Mouse (Mus musculus) liver, embryonic 13.5 days (tissue): ENCODE data around the gene Birc7. TPM values are rescaled to one million over a fixed set of nuclear protein-coding genes. Genes with fewer than 3 reads are reported as not detected.

Experiments
- ATAC-seq: fragments of 200-750 bp; cut with Nextera tagmentation; 2 replicates; pipeline ENCODE4 v1.8.0; 2017; ENCODE audit warnings: low read depth, mild to moderate bottlenecking, moderate number of reproducible peaks, moderate library complexity
- DNase-seq: peaks from one replicate; pipeline ENCODE4 v3.0.0; 2022
- H3K27ac ChIP-seq: fragments of 300-500 bp; sonication (generic); 2 replicates; pipeline ENCODE4 v1.5.1; 2015; ENCODE audit warnings: moderate library complexity, mild to moderate bottlenecking, inconsistent platforms
- H3K27me3 ChIP-seq: fragments of 300-500 bp; sonication (generic); 2 replicates; pipeline ENCODE4 v1.6.1; 2015; ENCODE audit warnings: mild to moderate bottlenecking, inconsistent platforms
- H3K36me3 ChIP-seq: fragments of 300-500 bp; sonication (generic); 2 replicates; pipeline ENCODE4 v1.6.1; 2015; ENCODE audit warnings: mild to moderate bottlenecking, inconsistent platforms
- H3K4me1 ChIP-seq: fragments of 300-500 bp; sonication (generic); replicated peaks from 2 replicates; pipeline ENCODE4 v1.6.1; 2015; ENCODE audit warnings: inconsistent platforms
- H3K4me2 ChIP-seq: fragments of 300-500 bp; sonication (generic); 2 replicates; pipeline ENCODE4 v1.6.1; 2015; ENCODE audit warnings: inconsistent platforms, mild to moderate bottlenecking, moderate library complexity
- H3K4me3 ChIP-seq: fragments of 300-500 bp; sonication (generic); replicated peaks from 2 replicates; pipeline ENCODE4 v1.5.1; 2015; ENCODE audit warnings: mild to moderate bottlenecking, inconsistent platforms
- H3K9ac ChIP-seq: fragments of 300-500 bp; sonication (generic); 2 replicates; pipeline ENCODE4 v1.6.1; 2015; ENCODE audit warnings: mild to moderate bottlenecking, inconsistent platforms
- H3K9me3 ChIP-seq: fragments of 300-500 bp; sonication (generic); replicated peaks from 2 replicates; pipeline ENCODE4 v1.6.1; 2016; ENCODE audit warnings: inconsistent platforms
- WGBS: fragments of 180-500 bp; shearing (Covaris S2); methylation state at CpG from one replicate; pipeline ENCODE4 v1.1.7; 2015; ENCODE audit not compliant: insufficient replicate concordance; 5-methylcytosine and 5-hydroxymethylcytosine counted together
- polyA plus RNA-seq: library from polyadenylated mRNA; unstranded; fragments of >200 nt; fragmentation: Nextera tagmentation; extraction: Ambion mirVana; gene quantifications from 2 replicates; pipeline ENCODE4 v1.2.1, GENCODE M21; 2015

Gene Birc7
- polyA plus RNA-seq, 1 experiment from 2014 or later = not detected

DNA sequence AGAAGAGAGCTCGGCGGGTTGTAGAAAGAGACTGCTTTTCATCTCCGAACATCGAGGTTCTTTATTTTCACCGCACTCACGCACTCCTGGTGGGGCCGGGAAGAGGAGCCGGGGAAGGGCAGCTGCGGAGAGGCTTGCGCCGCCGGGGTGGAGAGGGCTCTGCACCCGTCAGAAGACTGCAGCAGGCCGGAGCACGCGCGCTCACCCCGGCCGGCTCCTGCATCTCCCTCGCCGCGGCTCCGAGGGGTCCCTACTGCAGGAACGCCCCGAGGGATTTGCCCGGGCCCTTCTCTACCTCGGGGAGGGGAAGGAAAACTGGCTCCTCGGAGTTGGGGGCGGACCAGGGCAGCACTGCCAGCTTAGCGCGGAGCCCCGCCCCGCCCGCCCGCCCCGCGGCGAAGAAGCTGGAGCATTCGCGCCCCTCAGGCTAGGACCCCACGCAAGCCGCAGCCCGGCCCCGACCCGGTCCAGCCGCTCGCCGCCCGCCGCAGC, 35.2 kb upstream of the Birc7 start:
- no peak for DNase-seq
- no peak overlapping the region for H3K9ac ChIP-seq
- no peaks in the 10 kb centered on the region for H3K9me3 ChIP-seq
- H3K36me3 ChIP-seq = no peaks in the 10 kb centered on the region
- peak overlapping the region; percentile 42 for H3K4me3 ChIP-seq
- peaks cover 19% of the 10 kb centered on the region for H3K4me1 ChIP-seq
- no peak for ATAC-seq
- H3K4me2 ChIP-seq = peak overlapping the region; percentile 56
- under 1% methylated on average over 50 of the region's 50 CpGs for WGBS
- no peak overlapping the region for H3K27ac ChIP-seq
- peaks cover 93% of the 10 kb centered on the region for H3K27me3 ChIP-seq

DNA sequence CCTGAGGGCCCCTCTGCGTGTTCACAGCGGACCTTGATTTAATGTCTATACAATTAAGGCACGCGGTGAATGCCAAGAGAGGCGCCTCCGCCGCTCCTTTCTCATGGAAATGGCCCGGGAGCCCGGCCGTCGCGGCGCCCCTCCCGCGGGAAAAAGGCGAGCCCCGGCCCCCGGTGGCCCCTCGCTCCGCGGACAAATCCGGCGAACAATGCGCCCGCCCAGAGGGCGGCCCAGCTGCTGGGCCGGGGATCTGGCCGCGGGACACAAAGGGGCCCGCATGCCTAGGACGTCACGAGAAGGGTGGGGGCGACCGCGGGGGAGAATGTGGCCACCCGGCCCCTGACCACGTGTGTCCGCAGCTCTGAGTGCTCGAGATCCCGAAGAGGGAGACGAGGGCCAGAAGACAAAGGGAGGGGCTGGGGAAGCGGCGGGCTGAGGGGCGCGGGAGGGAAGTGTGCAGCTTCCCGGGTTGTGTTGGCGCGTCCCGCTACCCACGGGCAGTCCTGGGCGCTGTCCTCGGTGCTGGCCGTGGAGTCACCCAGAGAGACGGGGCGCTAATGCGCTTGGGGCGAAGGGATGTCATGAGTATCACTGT, 34.7 kb upstream of the Birc7 start:
- Histone ChIP-seq H3K27me3 (peaks cover 87% of the 10 kb centered on the region), H3K4me1 (peaks cover 19% of the 10 kb centered on the region), H3K4me3 (peak overlapping the region; percentile 42), H3K27ac (no peak overlapping the region), H3K9ac (no peak overlapping the region), H3K4me2 (peak overlapping the region; percentile 56), H3K9me3 (no peaks in the 10 kb centered on the region), H3K36me3 (no peaks in the 10 kb centered on the region)
- WGBS = 1% methylated on average over 52 of the region's 57 CpGs
- ATAC-seq = no peak
- DNase-seq = no peak

DNA sequence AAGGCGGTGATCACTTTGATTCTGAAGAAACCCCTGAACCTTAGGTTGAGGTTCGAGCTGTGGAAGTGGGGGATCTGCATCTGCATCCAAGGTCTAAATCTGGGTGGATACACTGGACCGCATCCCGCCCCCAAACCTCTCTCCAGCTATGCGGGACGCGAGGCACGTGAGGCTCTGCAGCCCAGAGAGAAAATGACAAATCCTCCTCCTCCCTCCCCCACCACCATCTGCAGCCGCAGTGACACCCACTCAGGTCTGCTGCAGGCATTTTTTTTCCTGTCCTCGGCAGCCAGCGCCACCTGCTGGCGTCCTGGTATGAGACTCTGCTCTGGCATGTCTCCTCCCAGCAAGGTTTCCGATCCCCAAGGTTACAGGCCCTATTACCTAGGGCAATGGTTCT, 34.1 kb upstream of the Birc7 start:
- Histone ChIP-seq H3K9me3 (no peaks in the 10 kb centered on the region), H3K4me1 (peaks cover 19% of the 10 kb centered on the region), H3K27me3 (peaks cover 81% of the 10 kb centered on the region), H3K27ac (no peak overlapping the region), H3K36me3 (no peaks in the 10 kb centered on the region), H3K4me2 (0 out of 2 replicates have a peak overlapping the region, but pooled peaks have one; percentile 56), H3K9ac (no peak overlapping the region), H3K4me3 (peak overlapping the region; percentile 42; the same call in 1 of the 2 replicates)
- 4% methylated on average over 13 of the region's 13 CpGs for WGBS
- DNase-seq = peak; percentile 39
- no peak for ATAC-seq

DNA sequence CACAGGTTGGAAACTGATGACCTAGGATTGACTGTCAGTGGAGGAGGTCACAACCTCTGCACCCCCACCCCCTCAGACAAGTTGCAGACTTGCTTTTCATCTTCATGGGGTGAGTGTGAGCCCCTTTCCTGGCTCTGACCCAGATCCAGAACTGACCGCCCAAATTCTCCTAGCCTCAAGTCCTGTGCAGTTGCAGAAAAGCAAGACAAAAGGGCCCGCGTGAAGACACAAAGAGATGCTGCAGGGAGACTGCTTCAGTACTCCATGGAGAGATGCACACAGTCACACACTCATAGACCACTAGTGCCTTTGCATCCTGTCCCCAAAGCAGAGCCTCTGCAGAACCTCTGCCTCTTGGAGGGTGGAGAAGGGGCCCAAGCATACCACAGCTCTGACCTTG, 33.5 kb upstream of the Birc7 start:
- no peak overlapping the region for H3K27ac ChIP-seq
- H3K4me1 ChIP-seq = peaks cover 19% of the 10 kb centered on the region
- no peak overlapping the region for H3K9ac ChIP-seq
- ATAC-seq (no peak), DNase-seq (no peak)
- H3K27me3 ChIP-seq = peaks cover 75% of the 10 kb centered on the region
- H3K4me2 ChIP-seq = no peak overlapping the region
- no peaks in the 10 kb centered on the region for H3K36me3 ChIP-seq
- H3K4me3 ChIP-seq = no peak overlapping the region
- WGBS = 62% methylated on average over 3 of the region's 3 CpGs
- no peaks in the 10 kb centered on the region for H3K9me3 ChIP-seq

DNA sequence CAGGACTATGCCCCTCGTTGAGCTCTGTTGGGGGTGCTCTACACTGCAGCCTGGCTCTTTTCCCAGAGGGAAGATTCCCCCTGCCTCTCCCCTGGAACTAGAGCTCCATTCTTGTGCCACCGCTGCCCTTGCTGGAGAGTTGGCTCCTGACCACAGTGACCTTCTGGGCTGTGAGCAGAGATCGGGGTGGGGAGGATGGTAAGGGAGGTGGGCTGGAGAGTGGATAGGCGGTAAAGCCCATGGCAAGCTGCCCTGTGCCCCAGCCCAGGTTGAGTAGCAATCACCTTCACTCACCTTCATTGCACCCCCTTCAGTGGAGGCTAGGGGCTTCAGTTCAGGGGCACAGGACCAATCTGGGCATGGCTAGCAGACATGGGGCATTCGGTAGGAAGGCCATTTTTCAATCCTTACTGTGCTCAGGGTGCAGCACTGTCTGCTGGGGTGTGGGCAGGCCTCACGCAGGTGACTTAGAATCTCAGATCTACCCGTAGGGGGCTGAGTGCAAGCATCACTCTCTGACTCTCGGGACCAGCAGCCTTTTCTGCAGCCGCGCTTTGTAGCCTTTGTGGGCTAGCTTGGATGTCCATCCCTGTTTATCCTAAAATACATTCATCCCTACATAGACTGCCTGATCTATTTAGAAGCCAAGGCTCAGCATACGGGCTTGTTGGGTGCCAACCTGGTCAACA, 32.8 kb upstream of the Birc7 start:
- H3K9me3 ChIP-seq = no peaks in the 10 kb centered on the region
- 57% methylated on average over 11 of the region's 11 CpGs for WGBS
- no peak overlapping the region for H3K4me3 ChIP-seq
- H3K27me3 ChIP-seq = peaks cover 69% of the 10 kb centered on the region
- no peak for DNase-seq
- no peak overlapping the region for H3K9ac ChIP-seq
- peaks cover 19% of the 10 kb centered on the region for H3K4me1 ChIP-seq
- H3K36me3 ChIP-seq = no peaks in the 10 kb centered on the region
- H3K27ac ChIP-seq = no peak overlapping the region
- no peak for ATAC-seq
- H3K4me2 ChIP-seq = no peak overlapping the region

DNA sequence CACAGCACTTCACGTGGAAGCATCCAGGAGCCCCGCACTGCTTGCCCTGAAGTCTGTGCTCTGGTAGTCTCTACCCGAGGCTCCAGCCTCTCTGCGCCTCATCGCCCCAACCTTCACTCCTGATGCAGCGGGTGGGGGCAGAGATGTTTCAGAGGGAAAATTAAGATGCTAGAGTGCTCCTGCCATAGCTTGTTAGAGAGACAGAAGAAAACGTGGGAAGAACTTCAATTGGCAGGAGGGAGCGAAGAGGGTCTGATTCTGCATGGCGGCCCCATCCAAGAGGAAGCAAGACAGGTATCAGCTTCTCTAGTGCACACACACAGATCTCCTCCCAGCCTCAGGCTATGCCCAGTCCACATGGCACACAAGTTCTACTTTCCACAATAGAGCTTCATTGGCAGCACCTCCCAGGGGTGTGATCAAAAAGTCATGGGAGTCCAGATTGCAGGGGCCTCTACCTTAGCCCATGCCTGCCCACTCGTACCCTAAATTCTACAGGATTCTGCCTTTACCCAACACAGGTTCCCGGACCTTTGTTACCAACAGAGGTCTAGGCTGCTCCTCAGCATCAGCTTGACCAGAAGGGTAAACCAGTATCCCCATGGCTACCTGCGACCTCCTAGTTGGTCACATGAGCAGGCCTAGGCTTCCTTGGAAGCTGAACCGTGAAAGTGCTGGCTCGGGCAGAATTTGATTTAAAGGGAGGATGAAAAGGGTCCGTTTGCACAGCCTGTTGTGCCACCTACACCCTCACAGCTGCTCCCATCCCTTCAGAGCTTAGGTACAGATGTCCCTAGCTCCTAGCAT, 31.8 kb upstream of the Birc7 start:
- ATAC-seq (no peak), DNase-seq (no peak)
- Histone ChIP-seq H3K4me3 (no peak overlapping the region), H3K27ac (no peak overlapping the region), H3K27me3 (peaks cover 58% of the 10 kb centered on the region), H3K36me3 (no peaks in the 10 kb centered on the region), H3K4me2 (no peak overlapping the region), H3K4me1 (peaks cover 19% of the 10 kb centered on the region), H3K9ac (no peak overlapping the region), H3K9me3 (no peaks in the 10 kb centered on the region)
- WGBS = 56% methylated on average over 15 of the region's 15 CpGs

DNA sequence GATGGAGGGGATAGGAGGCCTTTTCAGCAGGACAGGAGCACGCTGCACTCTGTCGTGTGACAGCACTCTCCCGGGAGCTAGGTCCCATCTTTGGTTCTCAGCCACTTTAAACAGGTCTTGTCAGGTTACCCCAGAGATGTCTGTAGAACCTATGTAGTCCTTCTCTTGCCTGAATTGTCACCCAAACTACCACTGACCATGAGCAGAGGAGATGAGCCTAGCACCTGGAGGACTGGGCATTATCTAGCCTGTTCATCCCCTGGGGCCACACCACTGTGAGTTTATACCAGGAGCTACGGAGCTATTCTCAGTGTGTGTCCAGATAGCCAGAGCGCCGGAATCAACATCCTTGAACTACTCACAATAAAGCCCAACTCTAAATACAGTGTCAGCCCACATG, 31.0 kb upstream of the Birc7 start:
- no peak overlapping the region for H3K9ac ChIP-seq
- ATAC-seq = no peak
- H3K27me3 ChIP-seq = peaks cover 50% of the 10 kb centered on the region
- WGBS = 67% methylated on average over 6 of the region's 6 CpGs
- peaks cover 20% of the 10 kb centered on the region for H3K4me1 ChIP-seq
- no peak overlapping the region for H3K4me2 ChIP-seq
- no peak for DNase-seq
- no peak overlapping the region for H3K4me3 ChIP-seq
- H3K36me3 ChIP-seq = no peaks in the 10 kb centered on the region
- H3K9me3 ChIP-seq = no peaks in the 10 kb centered on the region
- no peak overlapping the region for H3K27ac ChIP-seq

DNA sequence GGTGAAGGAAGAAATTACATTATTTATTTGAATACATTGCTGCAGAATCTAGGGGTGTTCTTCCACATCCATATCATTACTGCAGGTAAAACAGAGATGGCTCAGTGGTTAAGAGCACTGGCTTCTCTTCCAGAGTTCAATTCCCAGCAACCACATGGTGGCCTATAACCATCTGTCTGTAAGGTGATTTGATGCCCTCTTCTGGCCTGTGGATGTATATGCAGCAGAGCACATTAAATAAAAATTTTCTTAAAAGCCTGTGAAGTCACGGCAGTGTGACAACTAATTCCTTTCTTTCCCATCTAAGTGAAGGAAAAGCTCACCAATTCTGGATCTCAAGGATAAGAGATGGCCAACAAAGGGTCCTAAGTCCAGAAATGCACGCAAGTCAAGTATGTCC, 26.7 kb upstream of the Birc7 start:
- H3K9ac ChIP-seq = no peak overlapping the region
- no peak for DNase-seq
- 46% methylated on average over 2 of the region's 2 CpGs for WGBS
- H3K27ac ChIP-seq = no peak overlapping the region
- ATAC-seq = no peak
- H3K4me1 ChIP-seq = peaks cover 20% of the 10 kb centered on the region
- H3K9me3 ChIP-seq = no peaks in the 10 kb centered on the region
- H3K36me3 ChIP-seq = peaks cover 29% of the 10 kb centered on the region
- no peak overlapping the region for H3K4me3 ChIP-seq
- peaks cover 8% of the 10 kb centered on the region for H3K27me3 ChIP-seq
- H3K4me2 ChIP-seq = no peak overlapping the region

DNA sequence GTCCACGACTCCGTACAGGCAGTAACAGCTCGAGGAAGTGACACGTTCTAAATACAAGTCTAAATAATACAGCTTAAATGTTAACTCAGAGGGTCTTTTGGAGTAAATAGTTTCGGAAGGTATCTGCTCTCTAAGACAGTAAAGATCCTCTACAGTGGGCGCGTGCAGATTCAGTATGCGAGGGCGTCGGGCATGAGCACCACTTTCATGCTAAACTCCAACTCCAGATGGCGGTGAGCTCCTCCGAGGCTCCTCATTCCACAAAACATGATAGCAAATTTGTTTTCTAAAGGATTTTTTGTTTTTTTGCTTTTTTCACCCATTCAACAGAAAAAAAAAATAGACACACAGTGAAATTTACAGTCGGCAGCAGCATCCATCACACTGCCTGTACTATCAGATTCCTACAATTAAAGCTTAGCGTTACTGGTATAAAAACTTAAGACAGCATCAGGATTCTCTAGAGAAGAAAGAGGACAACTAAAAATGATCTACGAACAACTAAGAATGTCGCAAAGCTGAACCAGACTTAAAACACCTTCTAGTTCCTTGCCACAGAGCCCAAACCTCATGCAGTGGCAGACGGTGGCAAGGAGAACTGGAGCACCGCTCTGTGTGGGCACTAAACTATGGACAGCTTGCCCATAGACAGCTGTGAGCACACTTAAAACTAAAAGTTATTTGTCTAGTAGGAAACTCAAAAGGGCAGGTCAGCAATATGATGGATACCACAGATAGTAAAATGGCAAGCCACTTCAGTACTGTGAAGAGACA, 24.2 kb upstream of the Birc7 start:
- Histone ChIP-seq H3K9me3 (no peaks in the 10 kb centered on the region), H3K27me3 (no peaks in the 10 kb centered on the region), H3K27ac (no peak overlapping the region), H3K4me1 (peaks cover 20% of the 10 kb centered on the region), H3K9ac (no peak overlapping the region), H3K4me2 (no peak overlapping the region), H3K4me3 (no peak overlapping the region), H3K36me3 (peaks cover 46% of the 10 kb centered on the region)
- 86% methylated on average over 18 of the region's 18 CpGs for WGBS
- no peak for DNase-seq
- no peak for ATAC-seq

DNA sequence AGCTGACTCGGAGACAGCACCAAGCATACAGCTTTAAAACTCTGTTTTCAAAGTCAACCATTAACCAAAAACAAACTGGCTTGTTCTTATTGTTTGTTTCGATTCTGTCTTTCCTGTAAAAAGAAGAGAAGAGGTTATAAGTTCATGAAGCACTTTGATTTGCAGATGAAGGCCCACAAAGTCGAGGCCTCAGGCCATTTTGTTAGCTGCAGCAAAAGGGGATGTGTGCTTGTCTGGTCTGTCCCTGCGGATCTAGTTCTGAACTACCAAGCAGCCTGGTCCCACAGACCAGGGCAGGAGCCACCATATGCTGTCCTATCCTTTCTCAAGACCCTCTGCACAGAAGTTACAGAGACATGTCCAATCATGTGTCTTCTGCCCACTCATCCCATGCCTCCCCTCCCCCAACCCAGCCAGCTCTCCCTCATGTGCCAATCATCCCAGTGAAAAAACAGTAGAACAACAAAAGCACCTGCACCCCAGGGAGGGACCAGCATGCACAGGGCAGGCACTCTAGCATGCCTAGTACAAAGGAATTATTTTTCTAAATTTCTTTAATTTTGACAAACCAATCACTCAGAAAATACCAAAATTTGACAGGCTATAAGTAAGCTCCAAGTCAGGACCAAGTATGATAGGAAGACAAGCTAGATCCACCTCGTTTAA, 23.1 kb upstream of the Birc7 start:
- Histone ChIP-seq H3K9ac (no peak overlapping the region), H3K4me3 (no peak overlapping the region), H3K4me1 (peaks cover 20% of the 10 kb centered on the region), H3K27me3 (no peaks in the 10 kb centered on the region), H3K36me3 (peaks cover 56% of the 10 kb centered on the region), H3K9me3 (no peaks in the 10 kb centered on the region), H3K27ac (no peak overlapping the region), H3K4me2 (no peak overlapping the region)
- ATAC-seq (no peak; the same call in 1 of the 2 replicates), DNase-seq (no peak)
- 71% methylated on average over 5 of the region's 5 CpGs for WGBS
